Comparison of ENCODE assay signal across 26 mouse cellular contexts in genomic region chr3:89425141-89425525, GRCm38 (mm10). TPM values are rescaled to one million over a fixed set of nuclear protein-coding genes. Genes with fewer than 3 reads are reported as not detected.
A peak's percentile ranks its signal among the peaks of the same experiment; 100 is the strongest.
DNase-seq lines count a peak whose midpoint lies in the region; ATAC-seq and TF ChIP-seq lines count a peak whose summit lies in the region.
"Had no signal": no experiment of that assay in that cellular context is flagged by ENCODE, and none has a peak within 500 bp of the region (broad histone marks: within the 10 kb centered on the region; RNA-seq: fewer than 3 reads in every experiment).

No protein-coding gene starts in this region.

- H3K36me3 ChIP-seq in heart, embryonic 11.5 days (ENCODE audit: control insufficient read depth, insufficient read depth, low read length) = peaks cover 11% of the 10 kb centered on the region
- peaks cover 36% of the 10 kb centered on the region for H3K36me3 ChIP-seq in stomach, embryonic 15.5 days
- peaks cover 14% of the 10 kb centered on the region for H3K36me3 ChIP-seq in stomach, postnatal 0 days (ENCODE audit: control insufficient read depth, insufficient read depth, low read length)
- peaks cover 40% of the 10 kb centered on the region for H3K36me3 ChIP-seq in liver, embryonic 14.5 days (replicated peaks; ENCODE audit: control insufficient read depth, insufficient read depth, low read depth)
- H3K36me3 ChIP-seq: forebrain, embryonic 15.5 days had no signal

- WGBS in heart, embryonic 11.5 days (ENCODE audit: insufficient replicate concordance) = 88% methylated on average over 5 of the region's 5 CpGs
- WGBS in stomach, embryonic 15.5 days = 78% methylated on average over 5 of the region's 5 CpGs
- 72% methylated on average over 5 of the region's 5 CpGs for WGBS in stomach, postnatal 0 days
- 70% methylated on average over 5 of the region's 5 CpGs for WGBS in liver, embryonic 14.5 days (ENCODE audit: insufficient replicate concordance)

- no peak for TF ChIP-seq EP300 in stomach, postnatal 0 days (optimal IDR thresholded peaks at IDR 0.05)
- TF ChIP-seq EP300 in liver, embryonic 14.5 days (IDR thresholded peaks at IDR 0.05; ENCODE audit: low read depth) = no peak

- TF ChIP-seq CTCF in stomach, postnatal 0 days (IDR thresholded peaks at IDR 0.05; ENCODE audit: low read depth) = no peak
- no peak for TF ChIP-seq CTCF in liver, embryonic 14.5 days (IDR thresholded peaks at IDR 0.05; ENCODE audit: low read depth)

- H3K4me1 ChIP-seq in heart, embryonic 11.5 days (ENCODE audit: control insufficient read depth, insufficient read depth, low read length) = peaks cover 25% of the 10 kb centered on the region
- H3K4me1 ChIP-seq in stomach, embryonic 15.5 days = peaks cover 43% of the 10 kb centered on the region
- peaks cover 6% of the 10 kb centered on the region for H3K4me1 ChIP-seq in stomach, postnatal 0 days (replicated peaks; ENCODE audit: control insufficient read depth, insufficient read depth)
- peaks cover 44 to 57% of the 10 kb centered on the region in 2 experiments for H3K4me1 ChIP-seq in liver, embryonic 14.5 days (replicated peaks; ENCODE audit: control insufficient read depth in 2 of 2, insufficient read depth in 2 of 2, low read length in 1 of 2)

- H3K27me3 ChIP-seq in heart, embryonic 11.5 days (ENCODE audit: control insufficient read depth, insufficient read depth, low read length) = no peaks in the 10 kb centered on the region
- no peaks in the 10 kb centered on the region for H3K27me3 ChIP-seq in stomach, embryonic 15.5 days (replicated peaks)
- H3K27me3 ChIP-seq in stomach, postnatal 0 days (ENCODE audit: control insufficient read depth, insufficient read depth, low read length) = no peaks in the 10 kb centered on the region
- no peaks in the 10 kb centered on the region for H3K27me3 ChIP-seq in liver, embryonic 14.5 days (ENCODE audit: control insufficient read depth, insufficient read depth, low read length)
- H3K27me3 ChIP-seq: forebrain, embryonic 15.5 days; heart, embryonic 12.5 days; limb, embryonic 12.5 days; megakaryocyte, embryonic 14.5 days; midbrain, embryonic 13.5 days had no signal

- no peak overlapping the region for H3K27ac ChIP-seq in heart, embryonic 11.5 days (ENCODE audit: low read depth, low read length)
- H3K27ac ChIP-seq in stomach, embryonic 15.5 days = 0 out of 2 replicates have a peak overlapping the region, but pooled peaks have one; percentile 9
- no peak overlapping the region for H3K27ac ChIP-seq in stomach, postnatal 0 days (replicated peaks)
- peak overlapping the region; percentile 59 for H3K27ac ChIP-seq in liver, embryonic 14.5 days
- H3K27ac ChIP-seq: forebrain, embryonic 10.5 days; forebrain, embryonic 15.5 days; gastrocnemius, adult 2 months; hindbrain, embryonic 14.5 days; kidney, postnatal 0 days; limb, embryonic 12.5 days; midbrain, embryonic 13.5 days had no signal

- H3K4me3 ChIP-seq in heart, embryonic 11.5 days (ENCODE audit: low read depth, low read length) = no peak overlapping the region
- H3K4me3 ChIP-seq in stomach, embryonic 15.5 days (replicated peaks) = no peak overlapping the region
- no peak overlapping the region for H3K4me3 ChIP-seq in stomach, postnatal 0 days (ENCODE audit: low read depth, low read length)
- peak overlapping the region in 1 of 2 experiments; percentile 16; a peak in 2 of 4 replicates for H3K4me3 ChIP-seq in liver, embryonic 14.5 days (ENCODE audit: insufficient read depth in 1 of 2, low read depth in 2 of 2, low read length in 2 of 2)
- H3K4me3 ChIP-seq: forebrain, embryonic 10.5 days; forebrain, embryonic 15.5 days; gastrocnemius, adult 2 months; heart, embryonic 12.5 days; limb, embryonic 12.5 days; megakaryocyte, embryonic 14.5 days; midbrain, embryonic 13.5 days had no signal

- H3K9me3 ChIP-seq in heart, embryonic 11.5 days (replicated peaks; ENCODE audit: control insufficient read depth, low read length) = no peaks in the 10 kb centered on the region
- H3K9me3 ChIP-seq in stomach, embryonic 15.5 days = no peaks in the 10 kb centered on the region
- H3K9me3 ChIP-seq in stomach, postnatal 0 days (ENCODE audit: control insufficient read depth, low read length) = no peaks in the 10 kb centered on the region
- no peaks in the 10 kb centered on the region for H3K9me3 ChIP-seq in liver, embryonic 14.5 days (ENCODE audit: control insufficient read depth, low read length)
- H3K9me3 ChIP-seq: forebrain, embryonic 10.5 days; forebrain, embryonic 15.5 days; heart, embryonic 12.5 days; limb, embryonic 12.5 days; megakaryocyte, embryonic 14.5 days; midbrain, embryonic 13.5 days had no signal

- DNase-seq in heart, postnatal 4 days = no peak
- DNase-seq in stomach, postnatal 0 days (ENCODE audit: low spot score) = no peak
- no peak for DNase-seq in liver, embryonic 14.5 days (ENCODE audit: low read depth in 3 of 3, low spot score in 3 of 3)
- DNase-seq in left cerebral cortex, adult 11 months (ENCODE audit: low spot score) = no peak
- no peak for DNase-seq in neural tube, embryonic 10.5 days (ENCODE audit: extremely low spot score, low spot score)
- DNase-seq: adrenal gland, postnatal 14 days; cerebellum, adult 11 months; cerebellum, postnatal 36 days; gastrocnemius, adult 2 months; gastrocnemius, postnatal 36 days; heart, adult 18-20 months; kidney, adult 2 months; layer of hippocampus, postnatal 36 days; lung, adult 18-20 months; lung, postnatal 4 days had no signal

- H3K9ac ChIP-seq in heart, embryonic 11.5 days (ENCODE audit: low read depth, low read length) = peak overlapping the region; percentile 28; the same call in 1 of the 2 replicates
- H3K9ac ChIP-seq in stomach, embryonic 15.5 days = no peak overlapping the region
- no peak overlapping the region for H3K9ac ChIP-seq in stomach, postnatal 0 days (ENCODE audit: low read length)
- peak overlapping the region; percentile 39 for H3K9ac ChIP-seq in liver, embryonic 14.5 days (replicated peaks)
- H3K9ac ChIP-seq: forebrain, embryonic 15.5 days; heart, embryonic 12.5 days; hindbrain, embryonic 14.5 days; limb, embryonic 12.5 days; midbrain, embryonic 13.5 days had no signal

- ATAC-seq in heart, embryonic 11.5 days (replicated peaks; ENCODE audit: insufficient number of reproducible peaks, low FRiP score, low TSS enrichment) = no peak
- no peak for ATAC-seq in stomach, embryonic 15.5 days (ENCODE audit: insufficient read depth, low FRiP score, low read depth)
- no peak for ATAC-seq in stomach, postnatal 0 days (ENCODE audit: low FRiP score, low TSS enrichment)
- no peak for ATAC-seq in liver, embryonic 14.5 days (ENCODE audit: insufficient read depth)
- ATAC-seq: forebrain, embryonic 15.5 days; lung, postnatal 0 days; midbrain, embryonic 13.5 days had no signal

- H3K4me2 ChIP-seq in heart, embryonic 11.5 days = no peak overlapping the region
- H3K4me2 ChIP-seq in stomach, embryonic 15.5 days = no peak overlapping the region
- no peak overlapping the region for H3K4me2 ChIP-seq in stomach, postnatal 0 days (replicated peaks; ENCODE audit: low read depth)
- H3K4me2 ChIP-seq in liver, embryonic 14.5 days (ENCODE audit: low read depth) = peak overlapping the region; percentile 61
- H3K4me2 ChIP-seq: forebrain, embryonic 15.5 days; heart, embryonic 12.5 days; hindbrain, embryonic 14.5 days; limb, embryonic 12.5 days; midbrain, embryonic 13.5 days had no signal

RNA-seq across cellular contexts. Expression of gene Pygo2, which starts 4.9 kb away (rescaled TPM):
- 31.1 and 33.7 TPM in 2 replicates for polyA plus RNA-seq in heart, embryonic 11.5 days (2014; fragmentation: Nextera tagmentation; extraction: Ambion mirVana)
- 10 to 100 TPM; 20.3 to 22.1 TPM for total RNA-seq in heart, postnatal 4 days (2021)
- polyA plus RNA-seq in stomach, embryonic 15.5 days (2015; fragmentation: Nextera tagmentation; extraction: Ambion mirVana) = 35.1 and 37.1 TPM in 2 replicates
- polyA plus RNA-seq in stomach, postnatal 0 days (2015; fragmentation: Nextera tagmentation; extraction: Ambion mirVana) = 18.0 and 21.3 TPM in 2 replicates
- 12.9 and 15.2 TPM in 2 replicates for polyA plus RNA-seq in liver, embryonic 14.5 days (2012; rRNA removed)
- 8.4 and 10.7 TPM in 2 replicates for polyA plus RNA-seq in liver, embryonic 14.5 days (2014; fragmentation: Nextera tagmentation; extraction: Ambion mirVana)

RNA-seq across cellular contexts. Expression of gene Shc1, which starts 6.9 kb away (rescaled TPM):
- polyA plus RNA-seq in heart, embryonic 11.5 days (2014; fragmentation: Nextera tagmentation; extraction: Ambion mirVana) = 42.3 and 51.5 TPM in 2 replicates
- total RNA-seq in heart, postnatal 4 days (2021) = 10 to 100 TPM; 68.8 to 69.2 TPM
- polyA plus RNA-seq in stomach, embryonic 15.5 days (2015; fragmentation: Nextera tagmentation; extraction: Ambion mirVana) = 84.6 and 103 TPM in 2 replicates
- polyA plus RNA-seq in stomach, postnatal 0 days (2015; fragmentation: Nextera tagmentation; extraction: Ambion mirVana) = 42.6 and 49.0 TPM in 2 replicates
- 36.9 and 38.8 TPM in 2 replicates for polyA plus RNA-seq in liver, embryonic 14.5 days (2012; rRNA removed)
- polyA plus RNA-seq in liver, embryonic 14.5 days (2014; fragmentation: Nextera tagmentation; extraction: Ambion mirVana) = 27.5 and 30.6 TPM in 2 replicates

RNA-seq across cellular contexts. Expression of gene Cks1b, which starts 7.0 kb away (rescaled TPM):
- polyA plus RNA-seq in heart, embryonic 11.5 days (2014; fragmentation: Nextera tagmentation; extraction: Ambion mirVana) = 399 and 411 TPM in 2 replicates
- total RNA-seq in heart, postnatal 4 days (2021) = 10 to 100 TPM; 62.8 to 64.3 TPM
- 409 and 450 TPM in 2 replicates for polyA plus RNA-seq in stomach, embryonic 15.5 days (2015; fragmentation: Nextera tagmentation; extraction: Ambion mirVana)
- polyA plus RNA-seq in stomach, postnatal 0 days (2015; fragmentation: Nextera tagmentation; extraction: Ambion mirVana) = 158 and 179 TPM in 2 replicates
- 133 and 172 TPM in 2 replicates for polyA plus RNA-seq in liver, embryonic 14.5 days (2012; rRNA removed)
- polyA plus RNA-seq in liver, embryonic 14.5 days (2014; fragmentation: Nextera tagmentation; extraction: Ambion mirVana) = 288 and 295 TPM in 2 replicates

RNA-seq across cellular contexts. Expression of gene Pbxip1, which starts 11.4 kb away (rescaled TPM):
- 28.6 and 35.9 TPM in 2 replicates for polyA plus RNA-seq in heart, embryonic 11.5 days (2014; fragmentation: Nextera tagmentation; extraction: Ambion mirVana)
- total RNA-seq in heart, postnatal 4 days (2021) = 10 to 100 TPM; 66.0 to 73.8 TPM
- 39.9 and 40.1 TPM in 2 replicates for polyA plus RNA-seq in stomach, embryonic 15.5 days (2015; fragmentation: Nextera tagmentation; extraction: Ambion mirVana)
- polyA plus RNA-seq in stomach, postnatal 0 days (2015; fragmentation: Nextera tagmentation; extraction: Ambion mirVana) = 48.4 and 48.6 TPM in 2 replicates
- 2.2 and 3.1 TPM in 2 replicates for polyA plus RNA-seq in liver, embryonic 14.5 days (2012; rRNA removed)
- 2.8 and 3.3 TPM in 2 replicates for polyA plus RNA-seq in liver, embryonic 14.5 days (2014; fragmentation: Nextera tagmentation; extraction: Ambion mirVana)

RNA-seq across cellular contexts. Expression of gene Flad1, which starts 13.5 kb away (rescaled TPM):
- 33.7 and 34.2 TPM in 2 replicates for polyA plus RNA-seq in heart, embryonic 11.5 days (2014; fragmentation: Nextera tagmentation; extraction: Ambion mirVana)
- 10 to 100 TPM; 30.7 to 33.0 TPM for total RNA-seq in heart, postnatal 4 days (2021)
- polyA plus RNA-seq in stomach, embryonic 15.5 days (2015; fragmentation: Nextera tagmentation; extraction: Ambion mirVana) = 23.6 and 29.4 TPM in 2 replicates
- polyA plus RNA-seq in stomach, postnatal 0 days (2015; fragmentation: Nextera tagmentation; extraction: Ambion mirVana) = 20.9 and 22.6 TPM in 2 replicates
- polyA plus RNA-seq in liver, embryonic 14.5 days (2012; rRNA removed) = 8.7 and 9.2 TPM in 2 replicates
- 13.0 and 13.2 TPM in 2 replicates for polyA plus RNA-seq in liver, embryonic 14.5 days (2014; fragmentation: Nextera tagmentation; extraction: Ambion mirVana)

Comparison
In these comparisons a context has a peak if more than half of its experiments do, and no peak if none do; other contexts are left out.
1. H3K27ac ChIP-seq: peak in stomach, embryonic 15.5 days (single experiment) and liver, embryonic 14.5 days (single experiment); none in heart, embryonic 11.5 days (single experiment) and stomach, postnatal 0 days (single experiment).
2. H3K9ac ChIP-seq: peak in heart, embryonic 11.5 days (single experiment) and liver, embryonic 14.5 days (single experiment); none in stomach, embryonic 15.5 days (single experiment) and stomach, postnatal 0 days (single experiment).